Mouse (Mus musculus): ENCODE measurements around the gene Zfp523. TPM values are rescaled to one million over a fixed set of nuclear protein-coding genes. Genes with fewer than 3 reads are reported as not detected.
A peak's percentile ranks its signal among the peaks of the same experiment; 100 is the strongest.

Zfp523 gene
- polyA plus RNA-seq, 1 experiment from 2014 or later: 26.8 TPM

DNA sequence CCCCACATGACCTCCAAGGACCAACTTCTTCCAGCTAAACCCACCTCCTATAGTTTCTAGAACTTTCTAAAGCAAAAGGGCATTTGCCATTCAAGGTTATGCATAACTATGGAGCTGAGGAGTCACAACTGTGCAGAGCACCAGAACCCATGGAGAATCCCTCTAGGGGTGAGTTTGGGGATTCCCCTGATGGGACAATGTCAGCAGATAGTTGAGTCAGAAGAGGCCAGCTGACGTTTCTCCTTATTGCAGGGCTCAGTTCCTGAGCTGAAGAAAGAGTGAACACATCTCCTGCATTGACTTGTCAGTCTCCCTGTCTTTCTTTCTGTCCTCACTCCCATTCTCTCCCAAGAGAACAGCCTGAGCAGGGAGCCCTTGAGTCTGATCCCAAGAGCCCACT lies 15.8 kb downstream of the Zfp523 start:
- no peak for ATAC-seq (replicated peaks; ENCODE audit: insufficient number of reproducible peaks, low FRiP score, low TSS enrichment, low read depth)
- Histone ChIP-seq H3K4me1 (ENCODE audit: control insufficient read depth, insufficient read depth, low read length) (no peaks in the 10 kb centered on the region; the same call in 1 of the 2 replicates), H3K36me3 (replicated peaks; ENCODE audit: control insufficient read depth, insufficient read depth, low read depth, low read length) (peaks cover 13% of the 10 kb centered on the region), H3K4me3 (ENCODE audit: low read depth, low read length) (no peak overlapping the region), H3K9me3 (replicated peaks; ENCODE audit: control insufficient read depth, low read length) (no peaks in the 10 kb centered on the region), H3K4me2 (ENCODE audit: low read depth, low read length) (no peak overlapping the region), H3K27me3 (ENCODE audit: control insufficient read depth, insufficient read depth, low read length) (no peaks in the 10 kb centered on the region), H3K27ac (replicated peaks; ENCODE audit: low read depth, low read length) (no peak overlapping the region), H3K9ac (replicated peaks; ENCODE audit: low read length) (no peak overlapping the region)
- WGBS: 88% methylated on average over 1 of the region's 1 CpGs
- no peak for DNase-seq (ENCODE audit: low spot score)

DNA sequence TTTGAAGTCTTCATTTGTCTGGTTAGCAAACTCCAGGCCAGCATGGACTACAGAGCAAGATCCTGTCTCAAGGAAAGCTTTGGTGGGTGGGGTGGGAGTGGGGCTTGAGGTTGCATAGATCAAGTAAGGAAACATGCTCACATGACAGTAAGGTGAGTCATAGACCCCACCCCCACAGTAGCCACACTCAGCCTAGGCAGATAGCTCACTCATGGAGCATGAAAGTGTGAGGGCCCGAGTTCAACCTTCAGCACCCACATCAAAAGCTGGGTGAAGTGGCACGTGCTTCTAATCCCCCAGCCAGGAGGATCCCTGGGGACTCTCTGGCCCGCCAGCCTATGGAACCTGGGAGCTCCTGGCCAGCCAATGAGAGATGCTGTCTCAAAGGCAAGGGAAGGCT lies 16.6 kb downstream of the Zfp523 start:
- H3K36me3 ChIP-seq (replicated peaks; ENCODE audit: control insufficient read depth, insufficient read depth, low read depth, low read length): peaks cover 15% of the 10 kb centered on the region
- H3K4me2 ChIP-seq (ENCODE audit: low read depth, low read length): no peak overlapping the region
- no peak overlapping the region for H3K27ac ChIP-seq (replicated peaks; ENCODE audit: low read depth, low read length)
- no peak overlapping the region for H3K4me3 ChIP-seq (ENCODE audit: low read depth, low read length)
- 87% methylated on average over 3 of the region's 3 CpGs for WGBS
- H3K9ac ChIP-seq (replicated peaks; ENCODE audit: low read length): no peak overlapping the region
- no peaks in the 10 kb centered on the region for H3K27me3 ChIP-seq (ENCODE audit: control insufficient read depth, insufficient read depth, low read length)
- DNase-seq (ENCODE audit: low spot score): no peak
- H3K4me1 ChIP-seq (ENCODE audit: control insufficient read depth, insufficient read depth, low read length): no peaks in the 10 kb centered on the region; the same call in 1 of the 2 replicates
- H3K9me3 ChIP-seq (replicated peaks; ENCODE audit: control insufficient read depth, low read length): no peaks in the 10 kb centered on the region
- ATAC-seq (replicated peaks; ENCODE audit: insufficient number of reproducible peaks, low FRiP score, low TSS enrichment, low read depth): no peak

- DNase-seq (ENCODE audit: low spot score): no peak
- H3K4me1 ChIP-seq (ENCODE audit: control insufficient read depth, insufficient read depth, low read length): no peaks in the 10 kb centered on the region; the same call in 1 of the 2 replicates
- H3K4me3 ChIP-seq (ENCODE audit: low read depth, low read length): no peak overlapping the region
- peaks cover 13% of the 10 kb centered on the region for H3K36me3 ChIP-seq (replicated peaks; ENCODE audit: control insufficient read depth, insufficient read depth, low read depth, low read length)
- H3K27ac ChIP-seq (replicated peaks; ENCODE audit: low read depth, low read length): no peak overlapping the region
- H3K9ac ChIP-seq (replicated peaks; ENCODE audit: low read length): no peak overlapping the region
- no peaks in the 10 kb centered on the region for H3K27me3 ChIP-seq (ENCODE audit: control insufficient read depth, insufficient read depth, low read length)
- no peak overlapping the region for H3K4me2 ChIP-seq (ENCODE audit: low read depth, low read length)
- no peaks in the 10 kb centered on the region for H3K9me3 ChIP-seq (replicated peaks; ENCODE audit: control insufficient read depth, low read length)
- no peak for ATAC-seq (replicated peaks; ENCODE audit: insufficient number of reproducible peaks, low FRiP score, low TSS enrichment, low read depth)
- WGBS: 96% methylated on average over 10 of the region's 10 CpGs
These were observed 18.1 kb downstream of the Zfp523 start for GRCm38 (mm10) chr17:28195033-28195432.

DNA sequence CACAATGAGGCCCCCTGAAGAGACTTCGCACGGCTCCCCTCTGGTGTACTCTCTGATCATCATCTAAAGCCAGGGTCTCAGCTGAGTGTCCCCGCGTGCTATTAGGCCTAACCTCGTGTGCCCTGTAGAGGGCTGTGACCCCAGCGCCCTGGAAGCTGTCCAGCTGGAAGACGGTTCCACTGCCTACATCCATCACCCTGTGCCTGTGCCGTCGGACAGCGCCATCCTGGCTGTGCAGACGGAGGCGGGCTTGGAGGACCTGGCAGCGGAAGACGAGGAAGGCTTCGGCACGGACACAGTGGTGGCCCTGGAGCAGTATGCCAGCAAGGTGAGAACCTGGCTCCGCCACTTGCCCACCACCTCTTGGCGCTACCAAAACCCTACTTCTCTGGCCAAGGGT lies 20.7 kb downstream of the Zfp523 start:
- no peaks in the 10 kb centered on the region; the same call in 1 of the 2 replicates for H3K4me1 ChIP-seq (ENCODE audit: control insufficient read depth, insufficient read depth, low read length)
- H3K27me3 ChIP-seq (ENCODE audit: control insufficient read depth, insufficient read depth, low read length): no peaks in the 10 kb centered on the region
- H3K9me3 ChIP-seq (replicated peaks; ENCODE audit: control insufficient read depth, low read length): no peaks in the 10 kb centered on the region
- peaks cover 7% of the 10 kb centered on the region for H3K36me3 ChIP-seq (replicated peaks; ENCODE audit: control insufficient read depth, insufficient read depth, low read depth, low read length)
- DNase-seq (ENCODE audit: low spot score) (no peak), ATAC-seq (replicated peaks; ENCODE audit: insufficient number of reproducible peaks, low FRiP score, low TSS enrichment, low read depth) (no peak)
- no peak overlapping the region for H3K27ac ChIP-seq (replicated peaks; ENCODE audit: low read depth, low read length)
- WGBS: 83% methylated on average over 18 of the region's 18 CpGs
- no peak overlapping the region for H3K4me3 ChIP-seq (ENCODE audit: low read depth, low read length)
- H3K9ac ChIP-seq (replicated peaks; ENCODE audit: low read length): no peak overlapping the region
- H3K4me2 ChIP-seq (ENCODE audit: low read depth, low read length): no peak overlapping the region

DNA sequence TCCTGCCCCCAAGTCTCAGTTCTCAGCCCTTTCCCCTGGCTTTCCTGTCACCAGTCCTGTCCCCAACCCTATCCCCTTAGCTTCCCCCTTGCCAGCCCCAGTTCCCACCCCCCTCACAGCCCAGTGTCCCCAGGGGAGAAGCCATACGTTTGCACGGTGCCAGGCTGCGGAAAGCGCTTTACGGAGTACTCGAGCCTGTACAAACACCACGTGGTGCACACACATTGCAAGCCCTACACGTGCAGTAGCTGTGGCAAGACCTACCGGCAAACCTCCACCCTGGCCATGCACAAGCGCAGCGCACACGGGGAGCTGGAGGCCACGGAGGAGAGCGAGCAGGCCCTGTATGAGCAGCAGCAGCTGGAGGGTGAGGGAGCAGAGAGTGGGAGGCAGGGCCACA lies 25.1 kb downstream of the Zfp523 start:
- Histone ChIP-seq H3K36me3 (replicated peaks; ENCODE audit: control insufficient read depth, insufficient read depth, low read depth, low read length) (peaks cover 7% of the 10 kb centered on the region), H3K27me3 (ENCODE audit: control insufficient read depth, insufficient read depth, low read length) (no peaks in the 10 kb centered on the region), H3K4me1 (ENCODE audit: control insufficient read depth, insufficient read depth, low read length) (no peaks in the 10 kb centered on the region), H3K4me2 (ENCODE audit: low read depth, low read length) (no peak overlapping the region), H3K27ac (replicated peaks; ENCODE audit: low read depth, low read length) (no peak overlapping the region), H3K4me3 (ENCODE audit: low read depth, low read length) (no peak overlapping the region), H3K9me3 (replicated peaks; ENCODE audit: control insufficient read depth, low read length) (no peaks in the 10 kb centered on the region), H3K9ac (replicated peaks; ENCODE audit: low read length) (no peak overlapping the region)
- no peak for ATAC-seq (replicated peaks; ENCODE audit: insufficient number of reproducible peaks, low FRiP score, low TSS enrichment, low read depth)
- WGBS: 80% methylated on average over 14 of the region's 14 CpGs
- DNase-seq (ENCODE audit: low spot score): no peak

- 38% methylated on average over 14 of the region's 14 CpGs for WGBS
- H3K27ac ChIP-seq (replicated peaks; ENCODE audit: low read depth, low read length): no peak overlapping the region
- peaks cover under 1% of the 10 kb centered on the region; the same call in 1 of the 2 replicates for H3K36me3 ChIP-seq (replicated peaks; ENCODE audit: control insufficient read depth, insufficient read depth, low read depth, low read length)
- no peak overlapping the region for H3K4me3 ChIP-seq (ENCODE audit: low read depth, low read length)
- DNase-seq (ENCODE audit: low spot score) (peak; percentile 73), ATAC-seq (replicated peaks; ENCODE audit: insufficient number of reproducible peaks, low FRiP score, low TSS enrichment, low read depth) (no peak)
- no peaks in the 10 kb centered on the region for H3K9me3 ChIP-seq (replicated peaks; ENCODE audit: control insufficient read depth, low read length)
- H3K4me2 ChIP-seq (ENCODE audit: low read depth, low read length): no peak overlapping the region
- peaks cover 4% of the 10 kb centered on the region for H3K4me1 ChIP-seq (ENCODE audit: control insufficient read depth, insufficient read depth, low read length)
- no peak overlapping the region for H3K9ac ChIP-seq (replicated peaks; ENCODE audit: low read length)
- H3K27me3 ChIP-seq (ENCODE audit: control insufficient read depth, insufficient read depth, low read length): no peaks in the 10 kb centered on the region
These were observed 27.3 kb downstream of the Zfp523 start for GRCm38 (mm10) chr17:28204052-28204720.

GRCm38 (mm10) chr17:28205443-28205842 lies 28.5 kb downstream of the Zfp523 start:
- DNase-seq (ENCODE audit: low spot score) (no peak), ATAC-seq (replicated peaks; ENCODE audit: insufficient number of reproducible peaks, low FRiP score, low TSS enrichment, low read depth) (no peak)
- peaks cover 4% of the 10 kb centered on the region for H3K4me1 ChIP-seq (ENCODE audit: control insufficient read depth, insufficient read depth, low read length)
- H3K4me3 ChIP-seq (ENCODE audit: low read depth, low read length): no peak overlapping the region
- no peaks in the 10 kb centered on the region for H3K36me3 ChIP-seq (replicated peaks; ENCODE audit: control insufficient read depth, insufficient read depth, low read depth, low read length)
- H3K27ac ChIP-seq (replicated peaks; ENCODE audit: low read depth, low read length): no peak overlapping the region
- H3K9me3 ChIP-seq (replicated peaks; ENCODE audit: control insufficient read depth, low read length): no peaks in the 10 kb centered on the region
- H3K9ac ChIP-seq (replicated peaks; ENCODE audit: low read length): no peak overlapping the region
- H3K27me3 ChIP-seq (ENCODE audit: control insufficient read depth, insufficient read depth, low read length): no peaks in the 10 kb centered on the region
- no peak overlapping the region for H3K4me2 ChIP-seq (ENCODE audit: low read depth, low read length)
- WGBS: 93% methylated on average over 8 of the region's 8 CpGs

DNA sequence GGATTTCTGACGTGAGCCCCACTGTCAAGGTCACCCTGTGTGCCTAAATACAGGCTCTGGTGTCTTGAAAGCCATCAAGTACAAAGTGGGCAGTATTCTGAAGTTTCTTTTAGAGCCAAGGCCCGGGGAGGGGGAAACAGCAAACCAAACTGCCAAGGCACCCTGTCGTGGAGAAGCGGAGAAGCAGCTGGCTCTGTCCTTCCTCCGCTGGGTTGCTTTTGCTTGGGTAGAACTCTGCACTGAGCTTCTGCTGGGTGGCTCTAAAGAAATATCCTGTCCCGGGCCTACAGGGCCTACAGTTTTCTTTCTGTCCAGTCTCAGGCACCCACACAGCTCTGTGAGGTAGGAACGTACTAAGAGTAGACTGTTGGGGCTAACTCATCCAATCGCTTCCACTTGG lies 30.2 kb downstream of the Zfp523 start:
- H3K27me3 ChIP-seq (ENCODE audit: control insufficient read depth, insufficient read depth, low read length): no peaks in the 10 kb centered on the region
- ATAC-seq (replicated peaks; ENCODE audit: insufficient number of reproducible peaks, low FRiP score, low TSS enrichment, low read depth): peak; percentile 5; the same call in 1 of the 2 replicates
- 68% methylated on average over 8 of the region's 8 CpGs for WGBS

More for the DNA sequence above, 30.2 kb downstream of the Zfp523 start:
- Histone ChIP-seq H3K9me3 (replicated peaks; ENCODE audit: control insufficient read depth, low read length) (no peaks in the 10 kb centered on the region), H3K4me3 (ENCODE audit: low read depth, low read length) (no peak overlapping the region), H3K27ac (replicated peaks; ENCODE audit: low read depth, low read length) (peak overlapping the region; percentile 29), H3K4me1 (ENCODE audit: control insufficient read depth, insufficient read depth, low read length) (peaks cover 4% of the 10 kb centered on the region), H3K36me3 (replicated peaks; ENCODE audit: control insufficient read depth, insufficient read depth, low read depth, low read length) (no peaks in the 10 kb centered on the region), H3K9ac (replicated peaks; ENCODE audit: low read length) (peak overlapping the region; percentile 25; the same call in 1 of the 2 replicates), H3K4me2 (ENCODE audit: low read depth, low read length) (no peak overlapping the region)
- DNase-seq (ENCODE audit: low spot score): no peak

Data from embryonic facial prominence, embryonic 11.5 days (tissue).